Mouse (Mus musculus) frontal cortex, adult 2 months (tissue): ENCODE data around the gene Gas8. TPM values are rescaled to one million over a fixed set of nuclear protein-coding genes. Genes with fewer than 3 reads are reported as not detected.
"Not testable (repeated sequence)": the region's sequence is repeated elsewhere in the genome, so short reads cannot be mapped to it uniquely, and the experiment has no call there.

Experiments used
- DNase-seq, 2 experiments: peaks; one replicate each; pipeline ENCODE4 v3.0.0; 2022; ENCODE audit warnings: low spot score in 1 of 2; ENCODE audit errors: extremely low spot score in 1 of 2
- polyA plus RNA-seq: library from polyadenylated mRNA; depleted of rRNA; stranded (reverse); fragments of >200 nt; gene quantifications from 2 replicates; pipeline ENCODE4 v1.2.3, GENCODE M21; 2012; rRNA removed

Gas8 gene
- polyA plus RNA-seq, 1 experiment: 43.5 TPM

DNA sequence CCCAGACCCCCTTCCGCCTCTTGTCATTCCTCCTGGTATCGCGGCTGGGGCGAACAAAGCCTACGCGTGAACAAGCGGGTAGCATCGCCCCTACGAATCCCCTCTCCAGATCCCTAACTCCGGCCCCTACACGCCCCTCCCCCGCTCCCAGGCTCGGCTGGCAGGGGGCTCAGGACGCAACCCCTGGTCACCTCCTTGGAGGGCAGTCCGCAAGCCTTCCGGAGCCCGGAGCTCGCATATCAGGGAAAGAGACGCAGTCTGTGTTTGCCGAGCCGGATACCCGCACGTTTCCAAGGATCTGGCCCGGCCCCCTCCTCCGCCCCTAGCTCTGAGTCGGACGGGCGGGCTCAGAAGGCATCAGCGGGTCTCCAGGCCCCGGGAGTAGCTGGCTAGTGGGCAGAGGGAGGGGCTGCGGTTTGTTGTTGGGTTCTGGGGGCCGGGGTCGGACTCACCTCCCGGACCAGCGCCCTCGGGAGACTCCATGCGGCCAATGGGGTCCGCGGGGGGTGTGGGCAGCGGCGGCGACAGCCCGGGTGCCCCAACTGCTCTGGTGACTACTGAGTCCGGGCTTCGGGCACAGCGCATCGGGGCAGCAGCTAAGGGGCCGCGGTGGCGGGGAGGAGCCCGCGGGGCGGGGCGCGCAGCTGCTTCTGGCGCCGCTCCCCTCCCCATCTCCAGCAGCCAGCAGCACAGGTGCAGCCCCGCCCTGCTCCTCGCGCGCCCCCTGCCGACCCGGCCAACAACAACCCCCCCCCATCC is 3.7 kb upstream of the Gas8 start, which contains the start of gene Dbndd1:
Gene Dbndd1 (minus strand): TSS at position 683 of the 759 bp plus-strand sequence.
- DNase-seq: peak in 1 of 2 experiments; percentile 51

- no peak for DNase-seq
These were observed 3.1 kb upstream of the Gas8 start for GRCm38 (mm10) chr8:123515540-123515897.

GRCm38 (mm10) chr8:123516596-123516995 is 2.0 kb upstream of the Gas8 start:
- DNase-seq: no peak

DNA sequence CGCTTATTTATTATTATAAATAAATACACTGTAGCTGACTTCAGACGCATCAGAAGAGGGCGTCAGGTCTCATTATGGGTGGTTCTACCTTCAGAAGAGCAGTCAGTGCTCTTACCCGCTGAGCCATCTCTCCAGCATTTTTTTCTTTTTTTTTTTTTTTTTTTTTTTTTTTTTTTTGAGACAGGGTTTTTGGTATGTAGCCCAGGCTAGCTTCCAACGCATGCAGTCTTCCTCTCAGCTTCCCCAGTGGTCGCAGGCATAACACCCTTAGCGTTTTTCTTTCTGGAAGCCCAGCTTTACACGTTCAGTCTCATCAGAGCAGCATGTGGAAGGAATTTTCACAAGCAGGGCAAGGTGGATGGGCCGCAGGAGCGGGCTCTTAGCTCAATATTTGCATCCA is 462 bp upstream of the Gas8 start:
- DNase-seq: no peak

DNA sequence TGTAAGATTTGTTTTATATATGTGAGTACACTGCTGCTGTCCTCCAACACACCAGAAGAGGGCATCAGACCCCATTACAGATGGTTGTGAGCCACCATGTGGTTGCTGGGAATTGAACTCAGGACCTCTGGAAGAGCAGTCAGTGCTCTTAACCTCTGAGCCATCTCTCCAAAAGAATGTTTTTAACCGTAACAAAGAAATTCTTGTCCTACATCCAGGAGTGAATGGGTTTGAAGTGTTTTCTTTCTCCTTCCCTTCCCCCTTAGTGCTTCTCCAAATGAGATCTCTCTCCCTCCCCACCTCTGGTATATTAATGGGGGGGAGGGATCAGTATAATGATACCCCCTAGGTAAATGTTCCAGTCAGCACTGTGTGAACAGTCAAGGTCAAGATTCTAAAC is 1.4 kb downstream of the Gas8 start:
- DNase-seq: not testable (repeated sequence)

DNA sequence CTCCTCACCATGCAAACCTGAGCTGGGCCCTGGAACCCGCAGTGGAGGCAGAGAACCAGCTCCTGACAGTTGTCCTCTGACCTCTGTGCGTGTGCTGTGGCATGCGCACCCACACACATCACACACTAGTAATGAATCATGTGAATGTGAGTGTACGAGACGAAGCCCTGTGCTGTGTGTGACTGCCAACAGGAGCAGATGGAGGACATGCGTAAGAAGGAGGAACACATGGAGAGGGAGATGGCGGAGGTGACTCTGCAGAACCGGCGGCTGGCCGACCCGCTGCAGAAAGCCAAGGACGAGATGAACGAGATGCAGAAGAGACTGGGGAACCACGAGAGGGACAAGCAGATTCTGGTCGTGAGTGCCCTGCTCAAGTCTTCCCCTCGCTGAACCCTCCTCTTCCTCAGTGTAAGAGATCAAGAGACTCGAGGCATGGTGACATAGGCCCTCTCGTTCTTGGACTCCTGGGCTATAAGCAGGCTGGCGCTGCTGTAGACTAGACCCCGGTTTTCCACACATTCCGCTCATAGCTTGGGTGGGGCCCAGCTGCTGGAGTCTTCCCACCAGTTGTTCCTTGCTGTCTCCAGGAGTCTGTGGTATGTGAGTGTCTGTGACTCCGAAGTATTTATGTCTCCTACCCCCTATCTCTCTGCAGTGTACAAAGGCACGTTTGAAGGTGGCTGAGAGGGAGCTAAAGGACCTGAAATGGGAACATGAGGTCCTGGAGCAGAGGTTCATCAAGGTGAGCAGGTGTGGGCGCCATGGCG is 9.3 kb downstream of the Gas8 start:
- DNase-seq: peak; percentile 39 to 48

GRCm38 (mm10) chr8:123536242-123536989 is 17.8 kb downstream of the Gas8 start:
- DNase-seq: no peak

DNA sequence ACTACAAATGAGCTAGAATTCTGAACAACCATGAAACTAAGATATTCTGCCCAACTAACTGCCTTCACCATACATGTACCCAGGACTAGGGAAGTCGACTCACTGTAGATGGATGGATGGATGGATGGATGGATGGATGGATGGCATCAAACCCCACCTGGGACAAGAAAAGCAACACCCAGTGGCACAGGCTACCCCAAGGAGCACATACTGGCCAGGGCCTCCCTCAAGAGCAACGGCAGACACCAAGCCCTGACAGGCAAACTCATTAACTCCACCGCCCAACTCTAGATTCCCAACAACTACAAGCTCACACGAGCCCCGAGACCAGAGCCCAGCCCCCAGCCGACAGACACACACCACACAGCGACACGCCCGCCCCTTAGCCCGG is 18.4 kb downstream of the Gas8 start:
- no peak for DNase-seq

DNA sequence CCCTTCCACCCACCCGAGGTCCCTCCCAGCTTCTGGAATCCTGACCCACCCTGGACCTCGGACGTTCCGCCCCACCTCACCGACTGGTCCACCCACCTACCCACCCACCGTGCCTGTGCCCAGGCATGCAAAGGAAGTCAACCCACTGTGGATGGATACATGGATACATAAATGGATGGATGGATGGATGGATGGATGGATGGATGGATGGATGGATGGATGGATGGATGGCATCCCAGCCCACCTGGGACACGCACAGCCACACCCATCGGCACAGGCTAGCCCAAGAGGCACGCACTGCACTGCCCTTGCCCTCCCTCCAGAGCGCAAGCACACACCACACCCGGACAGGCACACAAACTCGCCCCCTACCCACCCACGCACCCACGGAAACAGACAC is 19.0 kb downstream of the Gas8 start:
- DNase-seq: not testable (repeated sequence)

GRCm38 (mm10) chr8:123564221-123564620 is 45.6 kb downstream of the Gas8 start:
- DNase-seq: not testable (repeated sequence)

GRCm38 (mm10) chr8:123575386-123575785 is 56.8 kb downstream of the Gas8 start:
- not testable (repeated sequence) for DNase-seq

Other genes with a start within 250 kb of the Gas8 start
- 3.1 and 4.1 TPM in 2 replicates for gene Fanca, start 200.3 kb upstream of the Gas8 start, polyA plus RNA-seq
- gene Spire2, start 186.1 kb upstream of the Gas8 start, polyA plus RNA-seq: 17.4 and 20.8 TPM in 2 replicates
- 583 and 605 TPM in 2 replicates for gene Tcf25, start 145.1 kb upstream of the Gas8 start, polyA plus RNA-seq
- gene Mc1r, start 111.7 kb upstream of the Gas8 start, polyA plus RNA-seq: 0.04 and 0.06 TPM in 2 replicates
- gene Tubb3, start 107.4 kb upstream of the Gas8 start, polyA plus RNA-seq: 668 and 684 TPM in 2 replicates
- 41.5 and 41.8 TPM in 2 replicates for gene Def8, start 95.3 kb upstream of the Gas8 start, polyA plus RNA-seq
- gene Afg3l1, start 40.9 kb upstream of the Gas8 start, polyA plus RNA-seq: 24.3 and 26.3 TPM in 2 replicates
- 22.0 and 24.5 TPM in 2 replicates for gene Dbndd1, start 3.4 kb upstream of the Gas8 start, polyA plus RNA-seq
- 20.6 and 26.2 TPM in 2 replicates for gene Rhou, start 135.1 kb downstream of the Gas8 start, polyA plus RNA-seq